Mouse (Mus musculus) stomach, embryonic 14.5 days (tissue): Measurements from ENCODE around the gene Tmem184a. TPM values are rescaled to one million over a fixed set of nuclear protein-coding genes. Genes with fewer than 3 reads are reported as not detected.

Experiments
- ATAC-seq: fragments of 200-750 bp; cut with Nextera tagmentation; 2 replicates; pipeline ENCODE4 v1.8.0; 2017; ENCODE audit warnings: low read depth, moderate TSS enrichment; ENCODE audit not compliant: insufficient number of reproducible peaks, insufficient read depth, low FRiP score
- H3K27ac ChIP-seq: fragments of 300-500 bp; sonication (generic); 2 replicates; pipeline ENCODE4 v1.5.1; 2014; ENCODE audit warnings: mild to moderate bottlenecking, low read length, moderate library complexity, mixed read lengths
- H3K27me3 ChIP-seq: fragments of 300-500 bp; sonication (generic); 2 replicates; pipeline ENCODE4 v1.6.1; 2014; ENCODE audit warnings: low read length, control low read depth, mixed read lengths; ENCODE audit not compliant: control insufficient read depth, insufficient read depth
- H3K36me3 ChIP-seq: fragments of 300-500 bp; sonication (generic); 2 replicates; pipeline ENCODE4 v1.6.1; 2014; ENCODE audit warnings: mild to moderate bottlenecking, control low read depth, low read length, moderate library complexity, mixed read lengths; ENCODE audit not compliant: control insufficient read depth, insufficient read depth
- H3K4me1 ChIP-seq: fragments of 300-500 bp; sonication (generic); 2 replicates; pipeline ENCODE4 v1.6.1; 2014; ENCODE audit warnings: low read length, control low read depth, mixed read lengths; ENCODE audit not compliant: control insufficient read depth, insufficient read depth
- H3K4me2 ChIP-seq: fragments of 300-500 bp; sonication (generic); replicated peaks from 2 replicates; pipeline ENCODE4 v1.6.1; 2014; ENCODE audit warnings: low read depth, low read length, control low read depth
- H3K4me3 ChIP-seq: fragments of 300-500 bp; sonication (generic); 2 replicates; pipeline ENCODE4 v1.5.1; 2014; ENCODE audit warnings: low read depth, low read length, control low read depth
- H3K9ac ChIP-seq: fragments of 300-500 bp; sonication (generic); replicated peaks from 2 replicates; pipeline ENCODE4 v1.6.1; 2014; ENCODE audit warnings: low read depth, mild to moderate bottlenecking, control low read depth, low read length, moderate library complexity, mixed read lengths
- H3K9me3 ChIP-seq: fragments of 300-500 bp; sonication (generic); 2 replicates; pipeline ENCODE4 v1.6.1; 2016; ENCODE audit warnings: low read depth, low read length, control low read depth; ENCODE audit not compliant: control insufficient read depth
- WGBS: fragments of 180-500 bp; shearing (Covaris S2); extraction: QIAGEN DNeasy Blood & Tissue Kit; methylation state at CpG from one replicate; pipeline ENCODE4 v1.1.7; 2014; 5-methylcytosine and 5-hydroxymethylcytosine counted together
- polyA plus RNA-seq: library from polyadenylated mRNA; unstranded; fragments of >200 nt; fragmentation: Nextera tagmentation; extraction: Ambion mirVana; gene quantifications from 2 replicates; pipeline ENCODE4 v1.2.1, GENCODE M21; 2014

Gene Tmem184a
- 9.0 and 10.3 TPM in 2 replicates for polyA plus RNA-seq

GRCm38 (mm10) chr5:139819538-139820181 lies at the start of gene Tmem184a:
Gene Tmem184a, minus strand, starts transcription at chr5:139819917.
- no peaks in the 10 kb centered on the region for H3K9me3 ChIP-seq
- no peaks in the 10 kb centered on the region for H3K4me1 ChIP-seq
- WGBS: 77% methylated on average over 9 of the region's 9 CpGs
- no peak within 1 kb of the TSS for H3K4me2 ChIP-seq
- H3K9ac ChIP-seq: no peak within 1 kb of the TSS
- ATAC-seq: no peak
- H3K27me3 ChIP-seq: no peaks in the 10 kb centered on the region
- no peak within 1 kb of the TSS for H3K4me3 ChIP-seq
- no peak within 1 kb of the TSS for H3K27ac ChIP-seq
- peaks cover 7% of the 10 kb centered on the region; the same call in 1 of the 2 replicates for H3K36me3 ChIP-seq

GRCm38 (mm10) chr5:139862759-139863158 lies 43.0 kb upstream of the Tmem184a start:
- H3K27me3 ChIP-seq: no peaks in the 10 kb centered on the region
- H3K9ac ChIP-seq: no peak overlapping the region
- no peak overlapping the region for H3K4me3 ChIP-seq
- no peaks in the 10 kb centered on the region for H3K4me1 ChIP-seq
- no peaks in the 10 kb centered on the region for H3K36me3 ChIP-seq
- H3K4me2 ChIP-seq: no peak overlapping the region
- no peak overlapping the region for H3K27ac ChIP-seq
- 62% methylated on average over 4 of the region's 4 CpGs for WGBS
- no peak for ATAC-seq
- H3K9me3 ChIP-seq: no peaks in the 10 kb centered on the region

GRCm38 (mm10) chr5:139860328-139861104 lies 40.8 kb upstream of the Tmem184a start:
- H3K4me3 ChIP-seq: no peak overlapping the region
- no peak overlapping the region for H3K4me2 ChIP-seq
- no peaks in the 10 kb centered on the region for H3K27me3 ChIP-seq
- no peak overlapping the region for H3K27ac ChIP-seq
- no peak overlapping the region for H3K9ac ChIP-seq
- no peaks in the 10 kb centered on the region for H3K36me3 ChIP-seq
- 53% methylated on average over 15 of the region's 15 CpGs for WGBS
- no peaks in the 10 kb centered on the region for H3K4me1 ChIP-seq
- ATAC-seq: no peak
- H3K9me3 ChIP-seq: no peaks in the 10 kb centered on the region

- Histone ChIP-seq H3K9me3 (peaks cover under 1% of the 10 kb centered on the region), H3K27me3 (no peaks in the 10 kb centered on the region), H3K36me3 (no peaks in the 10 kb centered on the region), H3K4me1 (no peaks in the 10 kb centered on the region), H3K4me2 (no peak overlapping the region), H3K9ac (no peak overlapping the region), H3K4me3 (no peak overlapping the region), H3K27ac (no peak overlapping the region)
- 77% methylated on average over 12 of the region's 12 CpGs for WGBS
- ATAC-seq: no peak
Observed at GRCm38 (mm10) chr5:139849626-139850320, 30.1 kb upstream of the Tmem184a start.

- ATAC-seq: no peak
- Histone ChIP-seq H3K9me3 (peaks cover 2% of the 10 kb centered on the region; the same call in 1 of the 2 replicates), H3K27me3 (no peaks in the 10 kb centered on the region), H3K27ac (no peak overlapping the region), H3K9ac (no peak overlapping the region), H3K4me2 (no peak overlapping the region), H3K4me1 (no peaks in the 10 kb centered on the region), H3K36me3 (no peaks in the 10 kb centered on the region), H3K4me3 (no peak overlapping the region)
- WGBS: 45% methylated on average over 3 of the region's 3 CpGs
Observed at GRCm38 (mm10) chr5:139839142-139839541, 19.4 kb upstream of the Tmem184a start.

GRCm38 (mm10) chr5:139838476-139838892 lies 18.8 kb upstream of the Tmem184a start:
- Histone ChIP-seq H3K27ac (no peak overlapping the region), H3K9me3 (no peaks in the 10 kb centered on the region), H3K4me1 (no peaks in the 10 kb centered on the region), H3K27me3 (no peaks in the 10 kb centered on the region), H3K4me3 (no peak overlapping the region), H3K36me3 (no peaks in the 10 kb centered on the region), H3K4me2 (no peak overlapping the region), H3K9ac (no peak overlapping the region)
- WGBS: 27% methylated on average over 2 of the region's 2 CpGs
- ATAC-seq: no peak

- H3K4me2 ChIP-seq: no peak overlapping the region
- no peaks in the 10 kb centered on the region for H3K9me3 ChIP-seq
- no peak overlapping the region for H3K27ac ChIP-seq
- ATAC-seq: no peak
- WGBS: 86% methylated on average over 7 of the region's 7 CpGs
- no peaks in the 10 kb centered on the region for H3K4me1 ChIP-seq
- H3K4me3 ChIP-seq: no peak overlapping the region
- H3K27me3 ChIP-seq: no peaks in the 10 kb centered on the region
- H3K36me3 ChIP-seq: no peaks in the 10 kb centered on the region
- no peak overlapping the region for H3K9ac ChIP-seq
Observed at GRCm38 (mm10) chr5:139835706-139836105, 16.0 kb upstream of the Tmem184a start.

- Histone ChIP-seq H3K27ac (no peak overlapping the region), H3K4me1 (no peaks in the 10 kb centered on the region), H3K4me3 (no peak overlapping the region), H3K9ac (no peak overlapping the region), H3K9me3 (no peaks in the 10 kb centered on the region), H3K27me3 (no peaks in the 10 kb centered on the region), H3K4me2 (no peak overlapping the region), H3K36me3 (no peaks in the 10 kb centered on the region)
- 74% methylated on average over 7 of the region's 7 CpGs for WGBS
- ATAC-seq: no peak
Observed at GRCm38 (mm10) chr5:139832125-139832524, 12.4 kb upstream of the Tmem184a start.
